Mouse (Mus musculus) embryonic facial prominence, embryonic 12.5 days (tissue): ENCODE measurements at regions not wholly inside any gene's neighbourhood (a gene's known extent, or its start where the extent isn't known, plus 50 kb on each side); places are given as distances from the start of the nearest gene placed in this dataset. TPM values are rescaled to one million over a fixed set of nuclear protein-coding genes. Genes with fewer than 3 reads are reported as not detected.

Source experiments
- microRNA-seq: library from miRNA; unstranded; fragments of <30 nt; microRNA quantifications from one replicate; pipeline ENCODE4, GENCODE M21; 2017

Small RNA genes lying in the stretch of these regions (microRNA-seq; reads per million reads assigned to microRNA genes)
- gene Gm25779, result not detected
